Mouse (Mus musculus) frontal cortex, postnatal 25 days (tissue): Measurements from ENCODE around the gene Cit.

ENCODE experiments used
- DNase-seq, 2 experiments: peaks; one replicate each; pipeline ENCODE4 v3.0.0; 2022; ENCODE audit warnings: low spot score in 2 of 2

Gene Cit

DNA sequence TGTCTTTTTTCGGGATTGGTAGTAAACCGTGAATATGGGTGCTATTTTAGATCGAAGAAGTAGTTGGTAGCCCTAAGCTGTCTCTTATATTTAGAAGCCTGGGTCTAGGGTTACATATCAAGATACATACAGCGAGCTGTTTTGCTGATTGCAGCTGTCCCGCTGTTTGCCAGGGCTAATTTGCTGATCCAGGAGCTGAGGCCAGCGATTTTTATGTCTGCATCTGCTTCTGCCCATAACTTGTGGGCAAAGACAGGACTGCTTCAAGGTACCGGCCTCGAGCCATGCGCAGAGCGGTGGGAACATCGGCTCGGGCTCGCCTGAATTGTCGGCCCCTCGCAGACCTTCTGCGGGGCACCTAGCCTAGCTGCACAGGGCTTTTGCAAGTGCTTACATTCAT, 191.4 kb downstream of the Cit start:
- no peak for DNase-seq

DNA sequence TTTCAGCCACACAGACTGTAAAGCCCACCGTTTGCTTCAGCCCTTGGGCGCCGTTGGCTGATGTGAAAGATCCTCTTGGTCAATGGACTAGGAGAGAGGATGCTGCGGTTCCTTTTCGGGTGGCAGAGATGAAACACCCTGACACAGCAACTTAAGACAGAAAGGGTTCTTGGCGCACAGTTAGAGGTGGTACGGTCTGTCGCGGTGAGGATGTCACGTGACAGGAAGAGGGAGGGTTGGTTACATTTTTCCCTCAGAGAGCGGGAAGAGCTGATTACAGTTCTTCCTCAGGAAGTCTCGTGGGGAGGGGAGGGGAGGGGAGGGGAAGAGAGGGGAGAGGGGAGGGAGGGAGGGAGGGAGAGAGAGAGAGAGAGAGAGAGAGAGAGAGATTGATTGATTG, 192.7 kb downstream of the Cit start:
- DNase-seq: no peak

DNA sequence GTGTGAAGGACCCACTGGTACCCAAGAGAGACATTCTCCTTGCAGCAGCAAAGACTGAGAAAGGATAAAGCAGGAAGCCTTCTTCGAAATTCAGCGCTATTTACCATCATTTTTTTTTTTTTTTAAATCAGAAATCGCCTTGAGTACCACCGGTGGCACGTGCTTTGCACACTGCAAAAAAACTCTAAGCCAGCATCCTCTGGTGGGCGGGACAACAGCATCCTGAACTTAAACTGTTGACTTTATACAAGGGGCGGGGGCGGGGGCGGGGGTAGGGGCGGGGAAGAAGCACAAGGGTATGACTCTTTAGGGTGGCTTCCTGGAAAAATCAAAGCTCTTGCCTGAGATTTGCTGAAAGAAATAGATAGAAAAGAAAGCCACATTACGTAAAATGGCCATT, 194.6 kb downstream of the Cit start:
- DNase-seq: no peak

DNA sequence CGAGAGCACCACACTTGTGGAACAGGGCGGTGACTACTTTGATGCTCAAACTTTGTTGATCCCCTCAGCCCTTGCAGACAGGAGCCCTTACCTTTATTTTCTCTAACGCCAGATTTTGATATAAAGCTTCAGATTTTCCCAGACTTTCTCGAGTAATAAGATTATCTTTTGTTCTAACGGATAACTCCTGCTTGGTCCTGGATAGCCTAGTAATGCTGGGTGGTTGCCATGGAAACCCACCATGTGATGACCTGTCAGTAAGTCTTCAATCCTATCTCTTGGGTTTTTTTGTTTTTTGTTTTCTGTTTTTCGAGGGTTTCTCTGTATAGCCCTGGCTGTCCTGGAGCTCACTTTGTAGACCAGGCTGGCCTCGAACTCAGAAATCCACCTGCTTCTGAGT, 197.2 kb downstream of the Cit start:
- DNase-seq: no peak

DNA sequence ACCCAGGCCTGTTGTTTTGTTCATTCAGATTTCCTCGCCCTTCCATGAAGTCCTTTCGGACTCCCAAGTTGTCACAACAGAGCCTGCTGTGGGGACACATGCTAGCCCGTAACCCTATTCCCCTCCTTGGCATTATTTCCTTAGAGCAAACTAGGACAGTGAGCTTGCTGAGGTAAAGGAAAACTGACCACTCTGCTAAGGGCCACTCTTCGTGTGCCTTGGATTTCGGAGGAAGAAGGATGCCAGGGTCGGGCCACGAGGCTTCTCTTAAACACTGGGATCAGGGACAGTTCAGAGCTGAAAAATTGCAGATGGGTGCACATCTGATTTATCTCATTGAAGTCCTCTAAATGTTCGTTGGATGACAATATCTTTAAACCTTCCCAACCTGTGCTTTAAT, 200.5 kb downstream of the Cit start:
- no peak for DNase-seq

DNA sequence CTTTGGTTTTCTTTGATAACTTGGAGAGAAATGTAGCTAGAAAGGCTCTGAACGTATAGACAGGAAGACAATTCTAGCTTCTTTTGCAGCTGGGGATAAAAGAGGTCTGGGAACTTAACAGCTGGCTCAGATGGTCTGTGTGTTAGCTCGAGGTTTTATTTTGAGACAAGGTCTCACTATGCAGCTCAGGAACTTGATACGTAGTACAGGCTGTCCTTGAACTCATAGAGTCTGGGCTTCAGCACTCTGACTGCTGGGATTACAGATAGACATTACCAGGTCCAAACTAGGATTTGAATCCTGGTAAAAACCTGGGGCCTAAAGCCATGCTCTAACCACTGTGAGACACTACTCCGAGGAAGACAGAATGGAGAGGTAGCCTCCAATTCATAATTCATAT, 201.2 kb downstream of the Cit start:
- DNase-seq: no peak

DNA sequence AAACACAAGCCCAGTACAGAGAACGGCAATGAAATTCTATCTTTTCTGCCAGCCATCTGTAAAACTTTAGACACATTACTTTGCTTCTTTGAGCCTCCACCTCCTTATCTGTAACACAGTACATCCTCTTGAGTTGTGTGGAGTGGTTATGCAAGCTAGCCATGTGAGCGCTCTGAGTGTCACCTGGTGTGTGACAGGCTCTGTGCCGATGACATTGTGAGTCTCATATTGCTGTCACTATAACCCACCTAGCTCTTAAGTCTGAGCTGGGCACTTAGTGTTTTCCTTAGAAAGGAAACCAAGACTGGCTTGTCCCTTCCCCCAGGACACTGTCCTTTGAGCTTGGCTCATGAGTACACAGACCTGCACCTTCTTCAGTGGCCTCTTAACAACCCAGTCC, 203.2 kb downstream of the Cit start:
- no peak for DNase-seq

DNA sequence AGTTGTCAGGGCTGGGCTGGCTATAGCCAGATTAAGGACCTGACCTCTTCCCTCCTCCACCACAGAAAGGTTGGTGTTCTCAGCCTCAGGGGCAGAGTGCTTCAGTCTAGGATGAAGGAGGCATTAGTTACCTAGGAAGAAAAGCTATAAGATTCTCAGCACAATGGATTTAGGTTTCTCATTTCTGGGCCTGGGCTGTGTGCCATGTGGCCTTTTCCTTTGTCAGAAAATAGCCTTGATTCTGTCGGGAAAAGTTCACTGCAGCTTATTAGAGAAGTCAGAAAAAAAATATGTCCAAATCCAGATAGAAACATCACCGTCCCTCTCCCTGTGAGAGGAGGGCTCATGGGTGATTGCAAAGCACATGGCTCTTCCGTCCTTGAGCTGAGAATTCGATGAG, 204.7 kb downstream of the Cit start:
- DNase-seq: no peak

DNA sequence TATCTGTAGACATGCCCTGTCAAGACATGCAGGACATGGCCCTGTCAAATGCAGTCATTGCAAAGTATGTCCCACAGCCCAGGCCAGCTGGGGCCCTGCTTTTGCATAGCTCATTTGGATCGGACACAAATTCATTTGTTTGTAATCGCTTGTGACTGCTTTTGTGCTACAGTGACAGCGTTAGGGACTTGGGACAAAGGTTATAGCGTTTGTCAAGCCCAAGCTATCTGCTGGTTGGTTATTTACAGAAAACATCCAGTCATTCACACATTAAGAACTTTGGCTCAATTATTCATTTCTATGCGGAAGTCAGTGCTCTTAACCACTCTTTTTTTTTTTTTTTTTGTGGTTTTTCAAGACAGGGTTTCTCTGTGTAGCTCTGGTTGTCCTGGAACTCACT, 207.1 kb downstream of the Cit start:
- DNase-seq: no peak

DNA sequence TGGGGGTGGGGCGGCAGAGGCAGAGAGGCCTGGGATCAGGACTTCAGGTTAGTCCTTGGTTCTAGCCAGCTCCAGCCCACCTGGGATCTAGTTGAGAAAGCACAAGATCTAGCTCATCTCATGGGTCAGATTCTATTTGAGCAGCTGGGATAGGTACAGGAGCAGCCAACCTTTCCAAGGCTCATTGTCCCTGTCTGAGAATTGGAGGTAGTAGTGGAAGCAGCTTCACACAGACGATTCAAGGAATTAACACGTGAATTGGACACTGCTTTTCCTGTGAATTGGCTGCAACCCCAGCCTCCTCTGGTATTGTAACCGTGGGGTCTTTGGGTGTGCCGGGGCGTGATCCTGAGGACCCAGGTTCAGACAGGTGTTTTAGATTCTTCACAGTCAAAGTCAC, 207.7 kb downstream of the Cit start:
- DNase-seq: no peak
